Comparison of ENCODE assay signal across 22 mouse cellular contexts in the genomic region with DNA sequence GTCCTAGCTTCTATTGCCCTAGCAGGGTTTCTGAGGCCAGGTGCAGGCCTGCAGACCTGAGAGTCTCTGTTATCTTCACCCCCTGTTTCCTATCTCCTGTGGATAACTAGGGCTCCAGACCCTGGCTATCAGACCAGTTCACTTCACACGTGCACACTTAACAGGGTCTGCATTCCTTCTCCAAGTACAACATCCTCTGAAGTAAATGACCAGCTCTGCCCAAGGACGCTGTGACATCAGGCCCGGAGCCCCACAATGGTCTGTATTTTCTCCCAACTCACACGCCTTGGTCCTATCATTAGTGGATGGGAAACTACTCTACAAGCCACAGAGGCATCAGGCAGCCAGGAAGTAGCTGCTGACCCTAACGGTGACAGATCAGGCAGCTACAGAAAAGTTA.
DNase-seq lines count a peak whose midpoint lies in the region; ATAC-seq lines count a peak whose summit lies in the region.
"Had no signal": no experiment of that assay in that cellular context is flagged by ENCODE, and none has a peak within 500 bp of the region (broad histone marks: within the 10 kb centered on the region; RNA-seq: fewer than 3 reads in every experiment).

No protein-coding gene starts in this region.

- 0 out of 2 replicates have a peak, but pooled peaks cover 3% of the 10 kb centered on the region for H3K27me3 ChIP-seq in heart, embryonic 10.5 days (ENCODE audit: insufficient read depth, poor library complexity, severe bottlenecking)
- no peaks in the 10 kb centered on the region for H3K27me3 ChIP-seq in heart, embryonic 12.5 days (replicated peaks)
- no peaks in the 10 kb centered on the region for H3K27me3 ChIP-seq in heart, embryonic 14.5 days (ENCODE audit: control insufficient read depth, insufficient read depth, low read length)
- H3K27me3 ChIP-seq: embryonic facial prominence, embryonic 13.5 days; embryonic facial prominence, embryonic 15.5 days; forebrain, embryonic 12.5 days had no signal

- no peak overlapping the region; the same call in 1 of the 2 replicates for H3K4me2 ChIP-seq in heart, embryonic 12.5 days
- no peak overlapping the region for H3K4me2 ChIP-seq in heart, embryonic 14.5 days (ENCODE audit: low read length)
- H3K4me2 ChIP-seq: embryonic facial prominence, embryonic 13.5 days; embryonic facial prominence, embryonic 15.5 days; forebrain, embryonic 12.5 days had no signal

- H3K9ac ChIP-seq in heart, embryonic 12.5 days = no peak overlapping the region
- H3K9ac ChIP-seq in heart, embryonic 14.5 days (ENCODE audit: low read length) = no peak overlapping the region
- H3K9ac ChIP-seq: embryonic facial prominence, embryonic 13.5 days; embryonic facial prominence, embryonic 15.5 days; forebrain, embryonic 12.5 days had no signal

- peaks cover 23% of the 10 kb centered on the region for H3K4me1 ChIP-seq in heart, embryonic 10.5 days
- peaks cover 24% of the 10 kb centered on the region for H3K4me1 ChIP-seq in heart, embryonic 12.5 days (replicated peaks)
- peaks cover 5 to 14% of the 10 kb centered on the region in 2 experiments for H3K4me1 ChIP-seq in heart, embryonic 14.5 days (ENCODE audit: control insufficient read depth in 2 of 2, insufficient read depth in 2 of 2, low read length in 2 of 2)
- H3K4me1 ChIP-seq: embryonic facial prominence, embryonic 13.5 days; embryonic facial prominence, embryonic 15.5 days; forebrain, embryonic 12.5 days had no signal

- intact Hi-C loops in heart, postnatal 14 days (cut with DNase I) = no loop called here

- WGBS in heart, embryonic 10.5 days = 13% methylated on average over 5 of the region's 5 CpGs
- WGBS in heart, embryonic 12.5 days = 8% methylated on average over 5 of the region's 5 CpGs
- 8% methylated on average over 5 of the region's 5 CpGs for WGBS in heart, embryonic 14.5 days

- no peak overlapping the region for H3K27ac ChIP-seq in heart, embryonic 10.5 days
- peak overlapping the region; percentile 28 for H3K27ac ChIP-seq in heart, embryonic 12.5 days (ENCODE audit: poor library complexity, severe bottlenecking)
- no peak overlapping the region for H3K27ac ChIP-seq in heart, embryonic 14.5 days (replicated peaks in 1 of 2; ENCODE audit: control insufficient read depth in 1 of 2, insufficient read depth in 1 of 2, low read depth in 2 of 2, low read length in 2 of 2)
- H3K27ac ChIP-seq: embryonic facial prominence, embryonic 13.5 days; embryonic facial prominence, embryonic 15.5 days; forebrain, embryonic 10.5 days; forebrain, embryonic 12.5 days had no signal

- H3K4me3 ChIP-seq in heart, embryonic 10.5 days = no peak overlapping the region
- no peak overlapping the region for H3K4me3 ChIP-seq in heart, embryonic 12.5 days
- no peak overlapping the region for H3K4me3 ChIP-seq in heart, embryonic 14.5 days (ENCODE audit: control insufficient read depth in 1 of 2, insufficient read depth in 1 of 2, low read depth in 1 of 2, low read length in 2 of 2)
- H3K4me3 ChIP-seq: embryonic facial prominence, embryonic 13.5 days; embryonic facial prominence, embryonic 15.5 days; erythroblast, embryonic 14.5 days; forebrain, embryonic 10.5 days; forebrain, embryonic 12.5 days had no signal

- DNase-seq in heart, embryonic 10.5 days (ENCODE audit: low spot score) = peak; percentile 77
- no peak for DNase-seq in heart, postnatal 4 days
- DNase-seq in heart, adult 18-20 months = no peak
- no peak for DNase-seq in heart, postnatal 14 days
- DNase-seq: adrenal gland, adult 2 months; adrenal gland, postnatal 10 days; adrenal gland, postnatal 25 days; cerebellum, adult 11 months; cerebellum, adult 18-20 months; cerebellum, adult 8-10 months; cerebellum, adult 9-11 months; cerebellum, postnatal 14 days; cerebellum, postnatal 36 days; embryo, embryonic 11 days had no signal

- no peaks in the 10 kb centered on the region for H3K36me3 ChIP-seq in heart, embryonic 10.5 days
- H3K36me3 ChIP-seq in heart, embryonic 12.5 days = no peaks in the 10 kb centered on the region
- H3K36me3 ChIP-seq in heart, embryonic 14.5 days (ENCODE audit: control insufficient read depth, insufficient read depth, low read length) = no peaks in the 10 kb centered on the region
- H3K36me3 ChIP-seq: embryonic facial prominence, embryonic 13.5 days; embryonic facial prominence, embryonic 15.5 days; forebrain, embryonic 10.5 days; forebrain, embryonic 12.5 days had no signal

- H3K9me3 ChIP-seq in heart, embryonic 10.5 days = no peaks in the 10 kb centered on the region
- no peaks in the 10 kb centered on the region for H3K9me3 ChIP-seq in heart, embryonic 12.5 days (replicated peaks)
- H3K9me3 ChIP-seq in heart, embryonic 14.5 days (ENCODE audit: control insufficient read depth, low read length) = no peaks in the 10 kb centered on the region
- H3K9me3 ChIP-seq: embryonic facial prominence, embryonic 13.5 days; embryonic facial prominence, embryonic 15.5 days; forebrain, embryonic 10.5 days; forebrain, embryonic 12.5 days had no signal

- ATAC-seq in heart, embryonic 12.5 days (ENCODE audit: insufficient number of reproducible peaks, low FRiP score) = peak; percentile 29; the same call in 1 of the 2 replicates
- ATAC-seq in heart, embryonic 14.5 days (ENCODE audit: insufficient number of reproducible peaks, insufficient read depth, low FRiP score, low read depth) = peak; percentile 61
- ATAC-seq: forebrain, embryonic 14.5 days had no signal
